Mouse (Mus musculus): ENCODE measurements around the gene Clip1. TPM values are rescaled to one million over a fixed set of nuclear protein-coding genes. Genes with fewer than 3 reads are reported as not detected.
A peak's percentile ranks its signal among the peaks of the same experiment; 100 is the strongest.

Clip1 gene
- total RNA-seq, 2 experiments from 2014 or later: 13.6 to 34.6 TPM

GRCm38 (mm10) chr5:123609843-123610242 is 74.6 kb downstream of the Clip1 start:
- peak; percentile 83 for ATAC-seq (replicated peaks; ENCODE audit: low FRiP score, poor library complexity, severe bottlenecking)

- no peak for ATAC-seq (replicated peaks; ENCODE audit: low FRiP score, poor library complexity, severe bottlenecking)
Observed at GRCm38 (mm10) chr5:123609416-123609815, 75.0 kb downstream of the Clip1 start.

- ATAC-seq (replicated peaks; ENCODE audit: low FRiP score, poor library complexity, severe bottlenecking): no peak
Observed at GRCm38 (mm10) chr5:123607211-123607669, 77.2 kb downstream of the Clip1 start.

- ATAC-seq (replicated peaks; ENCODE audit: low FRiP score, poor library complexity, severe bottlenecking): no peak
Observed at GRCm38 (mm10) chr5:123603496-123603895, 80.9 kb downstream of the Clip1 start.

GRCm38 (mm10) chr5:123602174-123602573 is 82.2 kb downstream of the Clip1 start:
- no peak for ATAC-seq (replicated peaks; ENCODE audit: low FRiP score, poor library complexity, severe bottlenecking)

- ATAC-seq (replicated peaks; ENCODE audit: low FRiP score, poor library complexity, severe bottlenecking): no peak
Observed at GRCm38 (mm10) chr5:123599319-123599718, 85.1 kb downstream of the Clip1 start.

GRCm38 (mm10) chr5:123593622-123594280 is 90.7 kb downstream of the Clip1 start:
- ATAC-seq (replicated peaks; ENCODE audit: low FRiP score, poor library complexity, severe bottlenecking): no peak

- no peak for ATAC-seq (replicated peaks; ENCODE audit: low FRiP score, poor library complexity, severe bottlenecking)
Observed at GRCm38 (mm10) chr5:123580043-123580442, 104.4 kb downstream of the Clip1 start.

GRCm38 (mm10) chr5:123576696-123577095 is 107.7 kb downstream of the Clip1 start:
- no peak for ATAC-seq (replicated peaks; ENCODE audit: low FRiP score, poor library complexity, severe bottlenecking)

- ATAC-seq (replicated peaks; ENCODE audit: low FRiP score, poor library complexity, severe bottlenecking): no peak
Observed at GRCm38 (mm10) chr5:123573362-123573761, 111.1 kb downstream of the Clip1 start.

- ATAC-seq (replicated peaks; ENCODE audit: low FRiP score, poor library complexity, severe bottlenecking): peak; percentile 99
Observed at GRCm38 (mm10) chr5:123572357-123573186, 111.8 kb downstream of the Clip1 start, which contains the start of gene Vps33a. Gene Vps33a (minus strand): TSS chr5:123573038.

GRCm38 (mm10) chr5:123561128-123561527 is 123.3 kb downstream of the Clip1 start:
- ATAC-seq (replicated peaks; ENCODE audit: low FRiP score, poor library complexity, severe bottlenecking): no peak

GRCm38 (mm10) chr5:123559588-123559987 is 124.8 kb downstream of the Clip1 start:
- no peak for ATAC-seq (replicated peaks; ENCODE audit: low FRiP score, poor library complexity, severe bottlenecking)

GRCm38 (mm10) chr5:123556451-123556850 is 128.0 kb downstream of the Clip1 start:
- ATAC-seq (replicated peaks; ENCODE audit: low FRiP score, poor library complexity, severe bottlenecking): no peak

- peak; percentile 64; the same call in 1 of the 2 replicates for ATAC-seq (replicated peaks; ENCODE audit: low FRiP score, poor library complexity, severe bottlenecking)
Observed at GRCm38 (mm10) chr5:123555693-123556092, 128.7 kb downstream of the Clip1 start.

GRCm38 (mm10) chr5:123533801-123534200 is 150.6 kb downstream of the Clip1 start:
- no peak for ATAC-seq (replicated peaks; ENCODE audit: low FRiP score, poor library complexity, severe bottlenecking)

GRCm38 (mm10) chr5:123530056-123530455 is 154.4 kb downstream of the Clip1 start:
- no peak for ATAC-seq (replicated peaks; ENCODE audit: low FRiP score, poor library complexity, severe bottlenecking)

- no peak for ATAC-seq (replicated peaks; ENCODE audit: low FRiP score, poor library complexity, severe bottlenecking)
Observed at GRCm38 (mm10) chr5:123528641-123529040, 155.8 kb downstream of the Clip1 start.

Measured in erythroblast, adult 5-6 weeks (primary cell).